Mouse (Mus musculus): ENCODE measurements at regions not wholly inside any gene's neighbourhood (a gene's known extent, or its start where the extent isn't known, plus 50 kb on each side); places are given as distances from the start of the nearest gene placed in this dataset.

- TF ChIP-seq CTCF (IDR thresholded peaks at IDR 0.05; ENCODE audit: control insufficient read depth, insufficient read depth, insufficient replicate concordance, low read depth, low read length) (no peak), POLR2A (IDR thresholded peaks at IDR 0.05; ENCODE audit: control insufficient read depth, low read depth, low read length) (no peak)
Observed at GRCm38 (mm10) chr1:59430886-59431486, 51.2 kb upstream of the Fzd7 start.

Measured in testis, adult 2 months (tissue).